Mouse (Mus musculus): Measurements from ENCODE around the gene Tpi1. TPM values are rescaled to one million over a fixed set of nuclear protein-coding genes. Genes with fewer than 3 reads are reported as not detected.
A peak's percentile ranks its signal among the peaks of the same experiment; 100 is the strongest.
"Not testable (repeated sequence)": the region's sequence is repeated elsewhere in the genome, so short reads cannot be mapped to it uniquely, and the experiment has no call there.

Gene Tpi1
- polyA plus RNA-seq, 1 experiment from 2014 or later: 621 TPM

GRCm38 (mm10) chr6:124807366-124807765 lies 6.7 kb downstream of the Tpi1 start:
- no peak overlapping the region for H3K27ac ChIP-seq
- H3K9ac ChIP-seq: no peak overlapping the region
- H3K4me2 ChIP-seq (replicated peaks): no peak overlapping the region
- H3K36me3 ChIP-seq: peaks cover 21% of the 10 kb centered on the region
- no peak for ATAC-seq (ENCODE audit: insufficient number of reproducible peaks, insufficient read depth, low FRiP score, low TSS enrichment)
- 79% methylated on average over 4 of the region's 4 CpGs for WGBS
- H3K4me3 ChIP-seq: no peak overlapping the region
- no peaks in the 10 kb centered on the region for H3K9me3 ChIP-seq
- H3K27me3 ChIP-seq: no peaks in the 10 kb centered on the region
- peaks cover 25% of the 10 kb centered on the region for H3K4me1 ChIP-seq

- ATAC-seq (ENCODE audit: insufficient number of reproducible peaks, insufficient read depth, low FRiP score, low TSS enrichment): no peak
- 76% methylated on average over 7 of the region's 7 CpGs for WGBS
- peak overlapping the region; percentile 44 for H3K4me3 ChIP-seq
- no peak overlapping the region for H3K9ac ChIP-seq
- peaks cover 13% of the 10 kb centered on the region for H3K36me3 ChIP-seq
- no peaks in the 10 kb centered on the region for H3K9me3 ChIP-seq
- H3K4me2 ChIP-seq (replicated peaks): peak overlapping the region; percentile 74
- H3K27me3 ChIP-seq: no peaks in the 10 kb centered on the region
- peak overlapping the region; percentile 89 for H3K27ac ChIP-seq
- H3K4me1 ChIP-seq: peaks cover 20% of the 10 kb centered on the region
Measured at GRCm38 (mm10) chr6:124806446-124807140, 7.5 kb downstream of the Tpi1 start.

GRCm38 (mm10) chr6:124805341-124806321 lies 8.5 kb downstream of the Tpi1 start:
- WGBS: 1% methylated on average over 34 of the region's 34 CpGs
- ATAC-seq (ENCODE audit: insufficient number of reproducible peaks, insufficient read depth, low FRiP score, low TSS enrichment): peak; percentile 67

GRCm38 (mm10) chr6:124804341-124804740 lies 9.8 kb downstream of the Tpi1 start:
- no peaks in the 10 kb centered on the region for H3K9me3 ChIP-seq
- no peaks in the 10 kb centered on the region for H3K36me3 ChIP-seq
- no peak overlapping the region for H3K4me3 ChIP-seq
- H3K4me1 ChIP-seq: peaks cover 9% of the 10 kb centered on the region; the same call in 1 of the 2 replicates
- 86% methylated on average over 3 of the region's 3 CpGs for WGBS
- H3K9ac ChIP-seq: no peak overlapping the region
- no peak overlapping the region for H3K4me2 ChIP-seq (replicated peaks)
- no peaks in the 10 kb centered on the region for H3K27me3 ChIP-seq
- ATAC-seq (ENCODE audit: insufficient number of reproducible peaks, insufficient read depth, low FRiP score, low TSS enrichment): no peak
- no peak overlapping the region for H3K27ac ChIP-seq

More at GRCm38 (mm10) chr6:124805341-124806321, 8.5 kb downstream of the Tpi1 start:
- peaks cover 6% of the 10 kb centered on the region for H3K36me3 ChIP-seq
- H3K9me3 ChIP-seq: no peaks in the 10 kb centered on the region
- peak overlapping the region; percentile 50 for H3K9ac ChIP-seq
- H3K27ac ChIP-seq: peak overlapping the region; percentile 89
- H3K4me2 ChIP-seq (replicated peaks): peak overlapping the region; percentile 74
- no peaks in the 10 kb centered on the region for H3K27me3 ChIP-seq
- H3K4me1 ChIP-seq: peaks cover 20% of the 10 kb centered on the region
- H3K4me3 ChIP-seq: peak overlapping the region; percentile 44

GRCm38 (mm10) chr6:124803691-124804090 lies 10.4 kb downstream of the Tpi1 start:
- H3K9ac ChIP-seq; H3K27me3 ChIP-seq; H3K4me3 ChIP-seq; ATAC-seq (ENCODE audit: insufficient number of reproducible peaks, insufficient read depth, low FRiP score, low TSS enrichment); H3K27ac ChIP-seq; H3K9me3 ChIP-seq; H3K4me2 ChIP-seq (replicated peaks); H3K4me1 ChIP-seq; H3K36me3 ChIP-seq: not testable (repeated sequence)
- 92% methylated on average over 4 of the region's 4 CpGs for WGBS

- Histone ChIP-seq H3K4me1 (peaks cover 9% of the 10 kb centered on the region; the same call in 1 of the 2 replicates), H3K9ac (no peak overlapping the region), H3K4me3 (no peak overlapping the region), H3K9me3 (no peaks in the 10 kb centered on the region), H3K27me3 (no peaks in the 10 kb centered on the region), H3K4me2 (replicated peaks) (no peak overlapping the region), H3K36me3 (no peaks in the 10 kb centered on the region), H3K27ac (no peak overlapping the region)
- no peak for ATAC-seq (ENCODE audit: insufficient number of reproducible peaks, insufficient read depth, low FRiP score, low TSS enrichment)
- 78% methylated on average over 3 of the region's 3 CpGs for WGBS
Measured at GRCm38 (mm10) chr6:124803061-124803460, 11.0 kb downstream of the Tpi1 start.

- H3K27ac ChIP-seq; H3K4me1 ChIP-seq; H3K9ac ChIP-seq; ATAC-seq (ENCODE audit: insufficient number of reproducible peaks, insufficient read depth, low FRiP score, low TSS enrichment); H3K36me3 ChIP-seq; H3K27me3 ChIP-seq; H3K9me3 ChIP-seq: not testable (repeated sequence)
- H3K4me2 ChIP-seq (replicated peaks): peak overlapping the region; percentile 39
- H3K4me3 ChIP-seq: peak overlapping the region; percentile 4; the same call in 1 of the 2 replicates
- WGBS: 3% methylated on average over 7 of the region's 9 CpGs
Measured at GRCm38 (mm10) chr6:124802400-124802799, 11.7 kb downstream of the Tpi1 start.

- 76% methylated on average over 2 of the region's 2 CpGs for WGBS
- Histone ChIP-seq H3K9ac (no peak overlapping the region), H3K36me3 (no peaks in the 10 kb centered on the region)
Measured at GRCm38 (mm10) chr6:124796200-124796599, 17.9 kb downstream of the Tpi1 start.

GRCm38 (mm10) chr6:124795781-124796180 lies 18.3 kb downstream of the Tpi1 start:
- H3K9ac ChIP-seq: no peak overlapping the region
- no peaks in the 10 kb centered on the region for H3K36me3 ChIP-seq
- no peaks in the 10 kb centered on the region for H3K4me1 ChIP-seq
- 76% methylated on average over 4 of the region's 4 CpGs for WGBS
- ATAC-seq (ENCODE audit: insufficient number of reproducible peaks, insufficient read depth, low FRiP score, low TSS enrichment): no peak
- no peak overlapping the region for H3K27ac ChIP-seq
- no peaks in the 10 kb centered on the region for H3K27me3 ChIP-seq
- no peaks in the 10 kb centered on the region for H3K9me3 ChIP-seq
- no peak overlapping the region for H3K4me2 ChIP-seq (replicated peaks)
- H3K4me3 ChIP-seq: no peak overlapping the region

More at GRCm38 (mm10) chr6:124796200-124796599, 17.9 kb downstream of the Tpi1 start:
- no peak overlapping the region for H3K27ac ChIP-seq
- H3K4me2 ChIP-seq (replicated peaks): no peak overlapping the region
- ATAC-seq (ENCODE audit: insufficient number of reproducible peaks, insufficient read depth, low FRiP score, low TSS enrichment): no peak
- H3K9me3 ChIP-seq: no peaks in the 10 kb centered on the region
- H3K27me3 ChIP-seq: no peaks in the 10 kb centered on the region
- H3K4me1 ChIP-seq: no peaks in the 10 kb centered on the region
- H3K4me3 ChIP-seq: no peak overlapping the region

GRCm38 (mm10) chr6:124791911-124792310 lies 22.2 kb downstream of the Tpi1 start:
- 85% methylated on average over 3 of the region's 3 CpGs for WGBS
- Histone ChIP-seq H3K27me3 (no peaks in the 10 kb centered on the region), H3K4me2 (replicated peaks) (no peak overlapping the region), H3K4me3 (no peak overlapping the region), H3K36me3 (no peaks in the 10 kb centered on the region), H3K4me1 (0 out of 2 replicates have a peak, but pooled peaks cover 4% of the 10 kb centered on the region), H3K9ac (no peak overlapping the region), H3K9me3 (no peaks in the 10 kb centered on the region), H3K27ac (no peak overlapping the region)
- no peak for ATAC-seq (ENCODE audit: insufficient number of reproducible peaks, insufficient read depth, low FRiP score, low TSS enrichment)

- Histone ChIP-seq H3K4me3 (no peak overlapping the region), H3K27me3 (no peaks in the 10 kb centered on the region), H3K36me3 (no peaks in the 10 kb centered on the region), H3K9ac (no peak overlapping the region), H3K4me2 (replicated peaks) (no peak overlapping the region), H3K27ac (peak overlapping the region; percentile 42; the same call in 1 of the 2 replicates), H3K4me1 (0 out of 2 replicates have a peak, but pooled peaks cover 4% of the 10 kb centered on the region), H3K9me3 (no peaks in the 10 kb centered on the region)
- ATAC-seq (ENCODE audit: insufficient number of reproducible peaks, insufficient read depth, low FRiP score, low TSS enrichment): no peak
- WGBS: 39% methylated on average over 4 of the region's 4 CpGs
Measured at GRCm38 (mm10) chr6:124790121-124790520, 24.0 kb downstream of the Tpi1 start.
